Comparison of ENCODE assay signal across 27 mouse cellular contexts in the genomic region with DNA sequence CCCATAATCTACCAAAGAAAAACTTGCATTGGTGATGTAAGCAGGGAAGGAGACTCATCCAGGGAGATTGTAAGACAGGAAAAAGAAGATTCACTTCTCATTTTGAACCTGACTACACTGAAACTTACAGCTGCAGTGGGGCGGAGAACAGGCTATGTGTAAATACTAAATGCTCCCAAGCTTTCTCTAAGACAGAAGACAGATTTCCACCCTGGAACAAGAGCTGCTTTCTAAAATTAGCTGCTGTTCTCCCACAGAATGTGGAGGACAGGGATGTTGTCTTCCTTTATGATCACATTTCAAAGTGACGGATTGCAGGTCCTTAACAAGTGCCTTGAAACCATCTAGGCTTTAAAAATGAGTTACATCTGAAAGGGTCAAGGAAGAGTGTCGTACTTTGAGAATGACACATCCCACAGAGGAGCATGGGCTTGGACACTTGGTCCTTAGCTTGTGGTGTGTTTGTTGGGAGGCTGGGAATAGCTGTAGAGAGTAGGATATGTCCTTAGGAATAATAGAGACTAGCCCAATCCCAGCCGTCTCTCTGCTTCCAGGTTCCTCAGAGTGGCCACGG.
DNase-seq lines count a peak whose midpoint lies in the region; ATAC-seq and TF ChIP-seq lines count a peak whose summit lies in the region.
"Had no signal": no experiment of that assay in that cellular context is flagged by ENCODE, and none has a peak within 500 bp of the region (broad histone marks: within the 10 kb centered on the region; RNA-seq: fewer than 3 reads in every experiment).

No protein-coding gene starts in this region.

- no peaks in the 10 kb centered on the region for H3K27me3 ChIP-seq in kidney, embryonic 14.5 days (ENCODE audit: control insufficient read depth, insufficient read depth, low read length)
- H3K27me3 ChIP-seq in kidney, adult 2 months (replicated peaks; ENCODE audit: control insufficient read depth, insufficient read depth, low read length), result no peaks in the 10 kb centered on the region
- H3K27me3 ChIP-seq in kidney, postnatal 0 days (ENCODE audit: insufficient read depth, low read length), result no peaks in the 10 kb centered on the region
- H3K27me3 ChIP-seq: embryonic facial prominence, embryonic 13.5 days; forebrain, embryonic 13.5 days; hindbrain, embryonic 12.5 days; hindbrain, embryonic 15.5 days had no signal

- ATAC-seq in kidney, embryonic 14.5 days (ENCODE audit: low FRiP score, low TSS enrichment), result peak; percentile 90
- peak; percentile 57 for ATAC-seq in kidney, postnatal 0 days (replicated peaks; ENCODE audit: low FRiP score, low read depth)
- ATAC-seq in erythroblast, adult 5-6 weeks (replicated peaks; ENCODE audit: low FRiP score, poor library complexity, severe bottlenecking), result no peak
- ATAC-seq: CD4-positive, CD25-positive, alpha-beta regulatory T cell, adult 4 months; forebrain, embryonic 13.5 days; forebrain, embryonic 16.5 days had no signal

- no peak overlapping the region for H3K27ac ChIP-seq in kidney, embryonic 14.5 days (ENCODE audit: low read depth, low read length)
- H3K27ac ChIP-seq in kidney, adult 2 months (ENCODE audit: insufficient read depth, low read depth, low read length), result no peak overlapping the region
- H3K27ac ChIP-seq in kidney, postnatal 0 days, result no peak overlapping the region
- H3K27ac ChIP-seq: embryonic facial prominence, embryonic 10.5 days; embryonic facial prominence, embryonic 13.5 days; forebrain, embryonic 10.5 days; forebrain, embryonic 13.5 days; gastrocnemius, adult 2 months; hindbrain, embryonic 12.5 days; hindbrain, embryonic 15.5 days had no signal

- H3K9me3 ChIP-seq in kidney, embryonic 14.5 days (ENCODE audit: control insufficient read depth, low read length), result no peaks in the 10 kb centered on the region
- H3K9me3 ChIP-seq in kidney, postnatal 0 days (replicated peaks; ENCODE audit: low read length), result no peaks in the 10 kb centered on the region
- H3K9me3 ChIP-seq: embryonic facial prominence, embryonic 10.5 days; embryonic facial prominence, embryonic 13.5 days; forebrain, embryonic 10.5 days; forebrain, embryonic 13.5 days; hindbrain, embryonic 12.5 days; hindbrain, embryonic 15.5 days had no signal

- TF ChIP-seq POLR2A in kidney, adult 2 months (IDR thresholded peaks at IDR 0.05; ENCODE audit: low read depth, low read length), result no peak

- no peak overlapping the region for H3K4me3 ChIP-seq in kidney, embryonic 14.5 days (ENCODE audit: low read length)
- H3K4me3 ChIP-seq in kidney, adult 2 months (ENCODE audit: insufficient read depth, low read depth, low read length), result no peak overlapping the region
- no peak overlapping the region for H3K4me3 ChIP-seq in kidney, postnatal 0 days (replicated peaks; ENCODE audit: low read depth, low read length)
- H3K4me3 ChIP-seq: embryonic facial prominence, embryonic 10.5 days; embryonic facial prominence, embryonic 13.5 days; forebrain, embryonic 10.5 days; forebrain, embryonic 13.5 days; gastrocnemius, adult 2 months; hindbrain, embryonic 12.5 days; hindbrain, embryonic 15.5 days had no signal

- H3K9ac ChIP-seq in kidney, embryonic 14.5 days (ENCODE audit: low read depth, low read length), result no peak overlapping the region
- no peak overlapping the region for H3K9ac ChIP-seq in kidney, postnatal 0 days (ENCODE audit: low read depth, low read length)
- H3K9ac ChIP-seq: embryonic facial prominence, embryonic 13.5 days; forebrain, embryonic 13.5 days; hindbrain, embryonic 12.5 days; hindbrain, embryonic 15.5 days had no signal

- no peaks in the 10 kb centered on the region for H3K4me1 ChIP-seq in kidney, embryonic 14.5 days (ENCODE audit: control insufficient read depth, insufficient read depth, low read length)
- no peaks in the 10 kb centered on the region for H3K4me1 ChIP-seq in kidney, adult 2 months (ENCODE audit: control insufficient read depth, insufficient read depth, low read length)
- H3K4me1 ChIP-seq in kidney, postnatal 0 days (replicated peaks; ENCODE audit: insufficient read depth, low read length), result 0 out of 2 replicates have a peak, but pooled peaks cover 4% of the 10 kb centered on the region
- H3K4me1 ChIP-seq: embryonic facial prominence, embryonic 10.5 days; embryonic facial prominence, embryonic 13.5 days; forebrain, embryonic 10.5 days; forebrain, embryonic 13.5 days; hindbrain, embryonic 12.5 days; hindbrain, embryonic 15.5 days had no signal

- 27% methylated on average over 5 of the region's 5 CpGs for WGBS in kidney, embryonic 14.5 days
- WGBS in kidney, adult 2 months, result 41% methylated on average over 5 of the region's 5 CpGs
- WGBS in kidney, postnatal 0 days, result 29% methylated on average over 5 of the region's 5 CpGs

- no peaks in the 10 kb centered on the region for H3K36me3 ChIP-seq in kidney, embryonic 14.5 days (ENCODE audit: control insufficient read depth, insufficient read depth, low read length)
- no peaks in the 10 kb centered on the region for H3K36me3 ChIP-seq in kidney, adult 2 months (ENCODE audit: control insufficient read depth, insufficient read depth, low read length)
- no peaks in the 10 kb centered on the region for H3K36me3 ChIP-seq in kidney, postnatal 0 days (ENCODE audit: insufficient read depth, low read length)
- H3K36me3 ChIP-seq: embryonic facial prominence, embryonic 10.5 days; embryonic facial prominence, embryonic 13.5 days; forebrain, embryonic 10.5 days; hindbrain, embryonic 12.5 days; hindbrain, embryonic 15.5 days had no signal

- DNase-seq in kidney, adult 2 months, result no peak
- peak; percentile 86 for DNase-seq in kidney, postnatal 0 days (ENCODE audit: low spot score)
- no peak for DNase-seq in kidney, postnatal 4 days
- DNase-seq in right cerebral cortex, adult 18-20 months, result peak; percentile 3
- no peak for DNase-seq in right cerebral cortex, postnatal 10 days (ENCODE audit: low spot score in 2 of 2)
- peak; percentile 35 for DNase-seq in telencephalon, adult 2 months (ENCODE audit: low read depth, low spot score)
- DNase-seq: adrenal gland, adult 2 months; adrenal gland, postnatal 14 days; cerebellum, adult 11-12 months; cerebellum, adult 8-10 months; cerebellum, postnatal 10 days; cerebellum, postnatal 36 days; embryo, embryonic 11 days; gastrocnemius, adult 2 months; gastrocnemius, postnatal 14 days; heart, adult 11 months had no signal

- no peak for TF ChIP-seq CTCF in kidney, adult 2 months (conservative IDR thresholded peaks at IDR 0.05; ENCODE audit: insufficient read depth, insufficient read length, low read depth, low read length)
- no peak for TF ChIP-seq CTCF in kidney, postnatal 0 days (IDR thresholded peaks at IDR 0.05; ENCODE audit: low read depth)

- H3K4me2 ChIP-seq in kidney, embryonic 14.5 days (replicated peaks; ENCODE audit: low read depth, low read length), result no peak overlapping the region
- H3K4me2 ChIP-seq in kidney, postnatal 0 days (ENCODE audit: low read length), result no peak overlapping the region
- H3K4me2 ChIP-seq: embryonic facial prominence, embryonic 13.5 days; forebrain, embryonic 13.5 days; heart, embryonic 11.5 days; hindbrain, embryonic 12.5 days; hindbrain, embryonic 15.5 days had no signal

Comparison
In these comparisons a context has a peak if more than half of its experiments do, and no peak if none do; other contexts are left out.
1. DNase-seq: peak in kidney, postnatal 0 days (single experiment), right cerebral cortex, adult 18-20 months (single experiment) and telencephalon, adult 2 months (single experiment); none in kidney, adult 2 months (single experiment), kidney, postnatal 4 days (0 of 2) and right cerebral cortex, postnatal 10 days (0 of 2).